Mouse (Mus musculus) midbrain, embryonic 12.5 days (tissue): ENCODE measurements at regions not wholly inside any gene's neighbourhood (a gene's known extent, or its start where the extent isn't known, plus 50 kb on each side); places are given as distances from the start of the nearest gene placed in this dataset.

ENCODE experiments used
- ATAC-seq: fragments of 200-750 bp; cut with Nextera tagmentation; 2 replicates; pipeline ENCODE4 v1.8.0; 2017; ENCODE audit warnings: low read depth, moderate TSS enrichment, moderate library complexity; ENCODE audit not compliant: low FRiP score
- H3K27ac ChIP-seq: fragments of 300-500 bp; sonication (generic); replicated peaks from 2 replicates; pipeline ENCODE4 v1.5.1; 2016; ENCODE audit warnings: mild to moderate bottlenecking
- H3K27me3 ChIP-seq: fragments of 300-500 bp; sonication (generic); 2 replicates; pipeline ENCODE4 v1.6.1; 2016; ENCODE audit warnings: mild to moderate bottlenecking
- H3K36me3 ChIP-seq: fragments of 300-500 bp; sonication (generic); 2 replicates; pipeline ENCODE4 v1.6.1; 2016
- H3K4me1 ChIP-seq: fragments of 300-500 bp; sonication (generic); 2 replicates; pipeline ENCODE4 v1.6.1; 2016
- H3K4me2 ChIP-seq: fragments of 300-500 bp; sonication (generic); replicated peaks from 2 replicates; pipeline ENCODE4 v1.6.1; 2016; ENCODE audit warnings: mild to moderate bottlenecking, moderate library complexity
- H3K4me3 ChIP-seq: fragments of 300-500 bp; sonication (generic); 2 replicates; pipeline ENCODE4 v1.5.1; 2016; ENCODE audit warnings: mild to moderate bottlenecking
- H3K9ac ChIP-seq: fragments of 300-500 bp; sonication (generic); replicated peaks from 2 replicates; pipeline ENCODE4 v1.6.1; 2016; ENCODE audit warnings: mild to moderate bottlenecking, moderate library complexity
- H3K9me3 ChIP-seq: fragments of 300-500 bp; sonication (generic); 2 replicates; pipeline ENCODE4 v1.6.1; 2016; ENCODE audit warnings: mild to moderate bottlenecking
- WGBS: fragments of 180-500 bp; shearing (Covaris S2); methylation state at CpG from one replicate; pipeline ENCODE4 v1.1.7; 2016; 5-methylcytosine and 5-hydroxymethylcytosine counted together

GRCm38 (mm10) chr12:26183021-26183420 is 232.0 kb downstream of the Rnf144a start:
- H3K27ac ChIP-seq: no peak overlapping the region
- H3K9me3 ChIP-seq: no peaks in the 10 kb centered on the region
- no peak overlapping the region for H3K4me2 ChIP-seq
- no peak overlapping the region for H3K4me3 ChIP-seq
- no peaks in the 10 kb centered on the region for H3K36me3 ChIP-seq
- no peaks in the 10 kb centered on the region for H3K27me3 ChIP-seq
- no peaks in the 10 kb centered on the region for H3K4me1 ChIP-seq
- no peak for ATAC-seq
- no peak overlapping the region for H3K9ac ChIP-seq
- 96% methylated on average over 2 of the region's 2 CpGs for WGBS

GRCm38 (mm10) chr12:26180846-26181245 is 234.2 kb downstream of the Rnf144a start:
- no peak overlapping the region for H3K4me3 ChIP-seq
- ATAC-seq: no peak
- no peak overlapping the region for H3K27ac ChIP-seq
- no peaks in the 10 kb centered on the region for H3K9me3 ChIP-seq
- H3K27me3 ChIP-seq: no peaks in the 10 kb centered on the region
- 76% methylated on average over 7 of the region's 7 CpGs for WGBS
- H3K9ac ChIP-seq: no peak overlapping the region
- no peak overlapping the region for H3K4me2 ChIP-seq
- no peaks in the 10 kb centered on the region for H3K4me1 ChIP-seq
- H3K36me3 ChIP-seq: no peaks in the 10 kb centered on the region

GRCm38 (mm10) chr12:26176231-26176662 is 238.8 kb downstream of the Rnf144a start:
- 75% methylated on average over 10 of the region's 10 CpGs for WGBS
- no peaks in the 10 kb centered on the region for H3K9me3 ChIP-seq
- no peak overlapping the region for H3K27ac ChIP-seq
- no peaks in the 10 kb centered on the region for H3K27me3 ChIP-seq
- no peak for ATAC-seq
- H3K36me3 ChIP-seq: no peaks in the 10 kb centered on the region
- H3K4me2 ChIP-seq: no peak overlapping the region
- H3K4me3 ChIP-seq: no peak overlapping the region
- no peak overlapping the region for H3K9ac ChIP-seq
- H3K4me1 ChIP-seq: no peaks in the 10 kb centered on the region

GRCm38 (mm10) chr12:26163416-26163815 is 251.6 kb downstream of the Rnf144a start:
- H3K27me3 ChIP-seq: no peaks in the 10 kb centered on the region
- no peak overlapping the region for H3K27ac ChIP-seq
- H3K4me2 ChIP-seq: no peak overlapping the region
- no peaks in the 10 kb centered on the region for H3K36me3 ChIP-seq
- ATAC-seq: no peak
- 75% methylated on average over 3 of the region's 3 CpGs for WGBS
- no peak overlapping the region for H3K4me3 ChIP-seq
- H3K9ac ChIP-seq: no peak overlapping the region
- no peaks in the 10 kb centered on the region for H3K9me3 ChIP-seq
- H3K4me1 ChIP-seq: no peaks in the 10 kb centered on the region

GRCm38 (mm10) chr12:26160861-26161615 is 254.0 kb downstream of the Rnf144a start:
- H3K4me2 ChIP-seq: no peak overlapping the region
- 93% methylated on average over 11 of the region's 11 CpGs for whole genome bisulfite sequencing
- no peak overlapping the region for H3K27ac ChIP-seq
- H3K4me3 ChIP-seq: no peak overlapping the region
- H3K9me3 ChIP-seq: no peaks in the 10 kb centered on the region
- H3K36me3 ChIP-seq: no peaks in the 10 kb centered on the region
- no peak for ATAC-seq
- H3K9ac ChIP-seq: no peak overlapping the region
- H3K4me1 ChIP-seq: no peaks in the 10 kb centered on the region
- H3K27me3 ChIP-seq: no peaks in the 10 kb centered on the region

GRCm38 (mm10) chr12:26152992-26153391 is 262.1 kb downstream of the Rnf144a start:
- no peaks in the 10 kb centered on the region for H3K36me3 ChIP-seq
- no peak overlapping the region for H3K4me2 ChIP-seq
- H3K4me3 ChIP-seq: no peak overlapping the region
- 0 out of 2 replicates have a peak, but pooled peaks cover 2% of the 10 kb centered on the region for H3K4me1 ChIP-seq
- H3K27me3 ChIP-seq: no peaks in the 10 kb centered on the region
- no peak overlapping the region for H3K27ac ChIP-seq
- H3K9me3 ChIP-seq: no peaks in the 10 kb centered on the region
- ATAC-seq: no peak
- WGBS: 63% methylated on average over 8 of the region's 8 CpGs
- H3K9ac ChIP-seq: no peak overlapping the region

GRCm38 (mm10) chr12:26146336-26146735 is 268.7 kb downstream of the Rnf144a start:
- H3K4me2 ChIP-seq: no peak overlapping the region
- no peak for ATAC-seq
- no peaks in the 10 kb centered on the region for H3K4me1 ChIP-seq
- WGBS: 73% methylated on average over 3 of the region's 3 CpGs
- no peaks in the 10 kb centered on the region for H3K36me3 ChIP-seq
- H3K27me3 ChIP-seq: no peaks in the 10 kb centered on the region
- H3K9ac ChIP-seq: no peak overlapping the region
- no peak overlapping the region for H3K4me3 ChIP-seq
- no peaks in the 10 kb centered on the region for H3K9me3 ChIP-seq
- H3K27ac ChIP-seq: no peak overlapping the region

- H3K4me3 ChIP-seq: no peak overlapping the region
- H3K27ac ChIP-seq: no peak overlapping the region
- H3K9me3 ChIP-seq: no peaks in the 10 kb centered on the region
- H3K27me3 ChIP-seq: no peaks in the 10 kb centered on the region
- H3K4me1 ChIP-seq: no peaks in the 10 kb centered on the region
- 74% methylated on average over 6 of the region's 6 CpGs for WGBS
- no peak overlapping the region for H3K9ac ChIP-seq
- no peak overlapping the region for H3K4me2 ChIP-seq
- no peaks in the 10 kb centered on the region for H3K36me3 ChIP-seq
- no peak for ATAC-seq
Observed at GRCm38 (mm10) chr12:26145085-26145714, 269.9 kb downstream of the Rnf144a start.

- no peak for ATAC-seq
- Histone ChIP-seq H3K9me3 (no peaks in the 10 kb centered on the region), H3K4me2 (no peak overlapping the region), H3K4me1 (no peaks in the 10 kb centered on the region), H3K27me3 (no peaks in the 10 kb centered on the region), H3K9ac (no peak overlapping the region), H3K4me3 (no peak overlapping the region), H3K27ac (no peak overlapping the region), H3K36me3 (no peaks in the 10 kb centered on the region)
- WGBS: 61% methylated on average over 3 of the region's 3 CpGs
Observed at GRCm38 (mm10) chr12:26144616-26145015, 270.4 kb downstream of the Rnf144a start.

GRCm38 (mm10) chr12:26143411-26143810 is 271.6 kb downstream of the Rnf144a start:
- Histone ChIP-seq H3K27me3 (no peaks in the 10 kb centered on the region), H3K4me3 (no peak overlapping the region), H3K27ac (no peak overlapping the region), H3K9ac (no peak overlapping the region), H3K4me2 (no peak overlapping the region), H3K9me3 (no peaks in the 10 kb centered on the region), H3K36me3 (no peaks in the 10 kb centered on the region), H3K4me1 (no peaks in the 10 kb centered on the region)
- ATAC-seq: no peak
- 75% methylated on average over 6 of the region's 6 CpGs for WGBS

- Histone ChIP-seq H3K36me3 (no peaks in the 10 kb centered on the region), H3K4me3 (no peak overlapping the region), H3K4me1 (peaks cover 3% of the 10 kb centered on the region; the same call in 1 of the 2 replicates), H3K27me3 (no peaks in the 10 kb centered on the region), H3K4me2 (no peak overlapping the region), H3K27ac (no peak overlapping the region), H3K9me3 (no peaks in the 10 kb centered on the region), H3K9ac (no peak overlapping the region)
- no peak for ATAC-seq
- WGBS: 90% methylated on average over 8 of the region's 8 CpGs
Observed at GRCm38 (mm10) chr12:26130811-26131210, 284.2 kb downstream of the Rnf144a start.

GRCm38 (mm10) chr12:26130011-26130410 is 285.0 kb downstream of the Rnf144a start:
- Histone ChIP-seq H3K4me3 (no peak overlapping the region), H3K36me3 (no peaks in the 10 kb centered on the region), H3K9me3 (no peaks in the 10 kb centered on the region), H3K4me1 (peaks cover 3% of the 10 kb centered on the region; the same call in 1 of the 2 replicates), H3K27me3 (no peaks in the 10 kb centered on the region), H3K4me2 (no peak overlapping the region), H3K9ac (no peak overlapping the region), H3K27ac (no peak overlapping the region)
- ATAC-seq: no peak
- 88% methylated on average over 3 of the region's 3 CpGs for WGBS
